Mouse (Mus musculus): ENCODE measurements around the gene Gabra2. TPM values are rescaled to one million over a fixed set of nuclear protein-coding genes. Genes with fewer than 3 reads are reported as not detected.

Gene Gabra2
- total RNA-seq, 2 experiments from 2014 or later: 94.7 to 94.8 TPM

DNA sequence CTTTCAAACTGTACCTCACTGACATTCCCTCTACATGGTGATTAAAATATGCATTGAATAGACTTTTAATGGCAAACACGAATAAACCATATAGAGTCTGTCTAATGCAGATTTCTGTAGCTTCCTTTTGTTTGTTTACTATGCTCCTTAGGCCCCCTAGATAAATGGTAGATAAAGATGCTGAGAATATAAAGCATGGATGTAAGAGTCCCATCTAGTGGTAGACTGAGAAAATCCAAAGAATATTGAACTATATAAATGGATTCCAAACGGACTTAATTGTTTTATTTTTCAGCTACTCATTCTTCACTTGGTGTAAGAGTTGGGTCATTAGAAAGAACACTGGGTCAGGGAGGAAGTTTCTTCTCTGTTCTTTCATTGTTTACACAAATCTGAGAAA is 102.4 kb downstream of the Gabra2 start:
- intact Hi-C loops (cut with DNase I): loop anchor here (10.0 kb wide), 2 partner anchors 1288 to 1378 kb away; no protein-coding TSS in a partner anchor
- no peak for DNase-seq (ENCODE audit: low spot score in 2 of 2)

DNA sequence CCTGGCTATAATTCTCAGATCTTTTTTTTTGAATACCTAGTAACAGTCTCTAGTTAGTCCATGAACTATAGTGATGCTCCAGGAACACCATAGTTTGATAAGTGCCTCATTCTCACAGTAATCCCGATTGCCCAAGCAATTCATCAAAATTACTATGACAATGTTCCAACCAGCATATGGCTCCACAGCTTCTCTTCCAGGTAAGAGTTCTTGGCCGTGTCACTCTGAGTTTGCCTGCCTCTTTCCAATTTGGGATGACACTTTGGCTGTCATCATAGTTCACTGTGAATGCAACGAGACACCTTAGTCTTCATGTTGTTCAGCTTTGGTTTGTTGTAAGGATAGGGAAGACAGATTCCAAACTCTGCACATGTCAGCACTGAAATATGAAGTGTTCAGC is 104.8 kb downstream of the Gabra2 start:
- DNase-seq (ENCODE audit: low spot score in 2 of 2): no peak
- intact Hi-C loops (cut with DNase I): loop anchor here (10.0 kb wide), 2 partner anchors 1286 to 1376 kb away; no protein-coding TSS in a partner anchor

All from left cerebral cortex, postnatal 25 days (tissue).